Mouse (Mus musculus) hindbrain, embryonic 15.5 days (tissue): ENCODE measurements around the gene Cox6b1. TPM values are rescaled to one million over a fixed set of nuclear protein-coding genes. Genes with fewer than 3 reads are reported as not detected.

Source experiments
- ATAC-seq: fragments of 200-750 bp; cut with Nextera tagmentation; 2 replicates; pipeline ENCODE4 v1.8.0; 2017; ENCODE audit warnings: low read depth, moderate number of reproducible peaks, moderate TSS enrichment; ENCODE audit not compliant: low FRiP score
- H3K27ac ChIP-seq: fragments of 300-500 bp; sonication (generic); replicated peaks from 2 replicates; pipeline ENCODE4 v1.5.1; 2015; ENCODE audit warnings: mild to moderate bottlenecking, inconsistent platforms
- H3K27me3 ChIP-seq: fragments of 300-500 bp; sonication (generic); 2 replicates; pipeline ENCODE4 v1.6.1; 2015; ENCODE audit warnings: control low read depth, inconsistent platforms
- H3K36me3 ChIP-seq: fragments of 300-500 bp; sonication (generic); 2 replicates; pipeline ENCODE4 v1.6.1; 2015; ENCODE audit warnings: control low read depth, inconsistent platforms
- H3K4me1 ChIP-seq: fragments of 300-500 bp; sonication (generic); replicated peaks from 2 replicates; pipeline ENCODE4 v1.6.1; 2015; ENCODE audit warnings: control low read depth, inconsistent platforms
- H3K4me2 ChIP-seq: fragments of 300-500 bp; sonication (generic); 2 replicates; pipeline ENCODE4 v1.6.1; 2015; ENCODE audit warnings: moderate library complexity, mild to moderate bottlenecking, inconsistent platforms
- H3K4me3 ChIP-seq: fragments of 300-500 bp; sonication (generic); 2 replicates; pipeline ENCODE4 v1.5.1; 2015; ENCODE audit warnings: mild to moderate bottlenecking, inconsistent platforms
- H3K9ac ChIP-seq: fragments of 300-500 bp; sonication (generic); 2 replicates; pipeline ENCODE4 v1.6.1; 2015; ENCODE audit warnings: inconsistent platforms
- H3K9me3 ChIP-seq: fragments of 300-500 bp; sonication (generic); 2 replicates; pipeline ENCODE4 v1.6.1; 2016; ENCODE audit warnings: control low read depth, inconsistent platforms
- WGBS: fragments of 180-500 bp; shearing (Covaris S2); methylation state at CpG from one replicate; pipeline ENCODE4 v1.1.7; 2015; 5-methylcytosine and 5-hydroxymethylcytosine counted together
- polyA plus RNA-seq: library from polyadenylated mRNA; unstranded; fragments of >200 nt; fragmentation: Nextera tagmentation; extraction: Ambion mirVana; gene quantifications from 2 replicates; pipeline ENCODE4 v1.2.1, GENCODE M21; 2015

Gene Cox6b1
- polyA plus RNA-seq, 1 experiment from 2014 or later = 1,185 TPM

- 59% methylated on average over 5 of the region's 5 CpGs for WGBS
These were observed 33.1 kb downstream of the Cox6b1 start for GRCm38 (mm10) chr7:30592772-30593423.

GRCm38 (mm10) chr7:30591605-30591951 is 34.4 kb downstream of the Cox6b1 start:
- Histone ChIP-seq H3K4me1 (peaks cover 20% of the 10 kb centered on the region), H3K36me3 (0 out of 2 replicates have a peak, but pooled peaks cover under 1% of the 10 kb centered on the region), H3K27me3 (no peaks in the 10 kb centered on the region), H3K27ac (no peak overlapping the region), H3K4me2 (no peak overlapping the region), H3K9me3 (no peaks in the 10 kb centered on the region), H3K4me3 (no peak overlapping the region), H3K9ac (no peak overlapping the region)
- no peak for ATAC-seq
- WGBS = 37% methylated on average over 4 of the region's 4 CpGs

More at GRCm38 (mm10) chr7:30592772-30593423, 33.1 kb downstream of the Cox6b1 start:
- Histone ChIP-seq H3K27ac (no peak overlapping the region), H3K36me3 (no peaks in the 10 kb centered on the region), H3K27me3 (no peaks in the 10 kb centered on the region), H3K9ac (no peak overlapping the region), H3K4me2 (no peak overlapping the region), H3K9me3 (no peaks in the 10 kb centered on the region), H3K4me1 (peaks cover 8% of the 10 kb centered on the region), H3K4me3 (no peak overlapping the region)
- no peak for ATAC-seq

GRCm38 (mm10) chr7:30590927-30591604 is 34.9 kb downstream of the Cox6b1 start:
- no peak overlapping the region for H3K9ac ChIP-seq
- H3K36me3 ChIP-seq = 0 out of 2 replicates have a peak, but pooled peaks cover 6% of the 10 kb centered on the region
- H3K4me3 ChIP-seq = no peak overlapping the region
- no peak overlapping the region for H3K4me2 ChIP-seq
- no peaks in the 10 kb centered on the region for H3K27me3 ChIP-seq
- no peak for ATAC-seq
- no peaks in the 10 kb centered on the region for H3K9me3 ChIP-seq
- no peak overlapping the region for H3K27ac ChIP-seq
- H3K4me1 ChIP-seq = peaks cover 26% of the 10 kb centered on the region
- 86% methylated on average over 9 of the region's 9 CpGs for WGBS

GRCm38 (mm10) chr7:30589435-30590301 is 36.3 kb downstream of the Cox6b1 start:
- peak overlapping the region; percentile 92 for H3K27ac ChIP-seq
- H3K9ac ChIP-seq = peak overlapping the region; percentile 97
- H3K9me3 ChIP-seq = no peaks in the 10 kb centered on the region
- H3K4me2 ChIP-seq = peak overlapping the region; percentile 92
- peak; percentile 54 for ATAC-seq
- H3K36me3 ChIP-seq = peaks cover 17% of the 10 kb centered on the region; the same call in 1 of the 2 replicates
- H3K27me3 ChIP-seq = no peaks in the 10 kb centered on the region
- H3K4me3 ChIP-seq = peak overlapping the region; percentile 70
- H3K4me1 ChIP-seq = peaks cover 27% of the 10 kb centered on the region
- 30% methylated on average over 40 of the region's 40 CpGs for WGBS

GRCm38 (mm10) chr7:30588676-30589434 is 37.1 kb downstream of the Cox6b1 start, which contains the start of gene Kmt2b:
TSS of gene Kmt2b (minus strand) at chr7:30588726.
- Histone ChIP-seq H3K4me2 (peak within 1 kb of the TSS; percentile 92), H3K27me3 (no peaks in the 10 kb centered on the region), H3K4me3 (peak within 1 kb of the TSS; percentile 70), H3K9me3 (no peaks in the 10 kb centered on the region), H3K4me1 (peaks cover 27% of the 10 kb centered on the region), H3K27ac (peak within 1 kb of the TSS; percentile 92), H3K36me3 (peaks cover 25% of the 10 kb centered on the region), H3K9ac (peak within 1 kb of the TSS; percentile 97)
- peak; percentile 96 for ATAC-seq
- 1% methylated on average over 62 of the region's 68 CpGs for WGBS

GRCm38 (mm10) chr7:30587842-30588667 is 37.9 kb downstream of the Cox6b1 start:
- Histone ChIP-seq H3K4me3 (peak overlapping the region; percentile 70), H3K4me1 (peaks cover 27% of the 10 kb centered on the region), H3K27me3 (no peaks in the 10 kb centered on the region), H3K9ac (peak overlapping the region; percentile 97), H3K27ac (peak overlapping the region; percentile 92), H3K9me3 (no peaks in the 10 kb centered on the region), H3K36me3 (peaks cover 33% of the 10 kb centered on the region), H3K4me2 (peak overlapping the region; percentile 92)
- WGBS = under 1% methylated on average over 67 of the region's 67 CpGs
- peak; percentile 35 for ATAC-seq

GRCm38 (mm10) chr7:30586455-30587020 is 39.4 kb downstream of the Cox6b1 start:
- Histone ChIP-seq H3K9me3 (no peaks in the 10 kb centered on the region), H3K4me3 (peak overlapping the region; percentile 70; the same call in 1 of the 2 replicates), H3K4me1 (peaks cover 27% of the 10 kb centered on the region), H3K27me3 (no peaks in the 10 kb centered on the region), H3K27ac (no peak overlapping the region), H3K9ac (no peak overlapping the region), H3K36me3 (peaks cover 48% of the 10 kb centered on the region), H3K4me2 (peak overlapping the region; percentile 92)
- no peak for ATAC-seq
- 86% methylated on average over 28 of the region's 28 CpGs for WGBS

GRCm38 (mm10) chr7:30585170-30585569 is 40.8 kb downstream of the Cox6b1 start:
- ATAC-seq = no peak
- Histone ChIP-seq H3K27me3 (no peaks in the 10 kb centered on the region), H3K4me3 (no peak overlapping the region), H3K9ac (no peak overlapping the region), H3K4me1 (peaks cover 27% of the 10 kb centered on the region), H3K4me2 (no peak overlapping the region), H3K27ac (no peak overlapping the region), H3K36me3 (peaks cover 60% of the 10 kb centered on the region), H3K9me3 (no peaks in the 10 kb centered on the region)
- 92% methylated on average over 7 of the region's 7 CpGs for WGBS

GRCm38 (mm10) chr7:30584339-30584738 is 41.6 kb downstream of the Cox6b1 start:
- Histone ChIP-seq H3K9me3 (no peaks in the 10 kb centered on the region), H3K4me3 (no peak overlapping the region), H3K4me1 (peaks cover 19% of the 10 kb centered on the region), H3K4me2 (no peak overlapping the region), H3K27ac (no peak overlapping the region), H3K36me3 (peaks cover 68% of the 10 kb centered on the region), H3K27me3 (no peaks in the 10 kb centered on the region), H3K9ac (no peak overlapping the region)
- ATAC-seq = no peak
- 93% methylated on average over 10 of the region's 10 CpGs for WGBS

- 97% methylated on average over 16 of the region's 16 CpGs for WGBS
These were observed 44.4 kb downstream of the Cox6b1 start for GRCm38 (mm10) chr7:30581547-30581946.

More at GRCm38 (mm10) chr7:30581547-30581946, 44.4 kb downstream of the Cox6b1 start:
- Histone ChIP-seq H3K4me2 (no peak overlapping the region), H3K9me3 (no peaks in the 10 kb centered on the region), H3K4me1 (peaks cover 6% of the 10 kb centered on the region), H3K36me3 (peaks cover 93% of the 10 kb centered on the region), H3K4me3 (no peak overlapping the region), H3K9ac (no peak overlapping the region), H3K27me3 (no peaks in the 10 kb centered on the region), H3K27ac (no peak overlapping the region)
- no peak for ATAC-seq
